Mouse (Mus musculus) olfactory bulb, adult 2 months (tissue): ENCODE measurements around the gene Fnbp1l.

Experiments
- CTCF ChIP-seq: fragments of 200-500 bp; IDR thresholded peaks from 2 replicates; pipeline ENCODE4 v1.5.1; 2012; ENCODE audit warnings: low read depth, mild to moderate bottlenecking, low read length, moderate library complexity; ENCODE audit not compliant: insufficient read depth
- POLR2A ChIP-seq: fragments of 200-500 bp; IDR thresholded peaks from 2 replicates; pipeline ENCODE4 v1.6.1; 2012; ENCODE audit warnings: mild to moderate bottlenecking, low read depth, low read length, moderate library complexity; ENCODE audit not compliant: insufficient read depth

DNA sequence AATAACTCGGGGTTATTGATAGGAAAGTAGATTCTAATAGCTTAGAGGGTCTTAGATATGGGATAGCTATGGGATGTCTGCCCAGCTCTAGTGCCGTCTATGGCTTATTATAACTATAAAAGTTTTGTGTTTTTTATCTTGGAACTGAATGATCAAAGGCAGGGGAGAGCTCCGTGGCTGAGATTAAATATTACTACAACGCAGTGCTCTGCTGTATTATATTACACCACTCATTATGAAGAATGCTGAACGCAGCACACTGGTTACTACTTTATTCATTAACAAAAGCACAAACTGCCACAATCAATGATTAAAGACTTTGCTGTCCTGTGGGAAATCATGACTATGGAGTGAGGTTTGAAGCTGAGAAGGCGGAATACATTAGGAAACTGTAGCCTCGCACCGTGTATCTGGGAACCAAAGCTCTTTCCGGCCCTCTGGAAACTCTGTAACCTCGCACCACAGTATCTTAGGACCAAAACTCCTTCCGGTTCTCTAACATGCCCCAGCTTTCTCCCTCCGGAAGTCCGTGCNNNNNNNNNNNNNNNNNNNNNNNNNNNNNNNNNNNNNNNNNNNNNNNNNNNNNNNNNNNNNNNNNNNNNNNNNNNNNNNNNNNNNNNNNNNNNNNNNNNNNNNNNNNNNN is 27.8 kb upstream of the Fnbp1l start:
- TF ChIP-seq POLR2A (no peak), CTCF (no peak)
